Mouse (Mus musculus) liver, embryonic 16.5 days (tissue): ENCODE results near the gene Catsper4. TPM values are rescaled to one million over a fixed set of nuclear protein-coding genes. Genes with fewer than 3 reads are reported as not detected.
A peak's percentile ranks its signal among the peaks of the same experiment; 100 is the strongest.
"Not testable (repeated sequence)": the region's sequence is repeated elsewhere in the genome, so short reads cannot be mapped to it uniquely, and the experiment has no call there.

ENCODE experiments used
- ATAC-seq: fragments of 200-750 bp; cut with Nextera tagmentation; 2 replicates; pipeline ENCODE4 v1.8.0; 2017; ENCODE audit warnings: low read depth, mild to moderate bottlenecking, moderate number of reproducible peaks, moderate library complexity
- H3K27ac ChIP-seq: fragments of 300-500 bp; sonication (generic); 2 replicates; pipeline ENCODE4 v1.5.1; 2014; ENCODE audit warnings: mild to moderate bottlenecking, low read length
- H3K27me3 ChIP-seq: fragments of 300-500 bp; sonication (generic); 2 replicates; pipeline ENCODE4 v1.6.1; 2014; ENCODE audit warnings: low read depth, low read length, mixed read lengths; ENCODE audit not compliant: control insufficient read depth, insufficient read depth
- H3K36me3 ChIP-seq: fragments of 300-500 bp; sonication (generic); 2 replicates; pipeline ENCODE4 v1.6.1; 2014; ENCODE audit warnings: mild to moderate bottlenecking; ENCODE audit not compliant: control insufficient read depth, insufficient read depth
- H3K4me1 ChIP-seq: fragments of 300-500 bp; sonication (generic); 2 replicates; pipeline ENCODE4 v1.6.1; 2014; ENCODE audit warnings: low read depth, low read length, mixed read lengths; ENCODE audit not compliant: control insufficient read depth
- H3K4me2 ChIP-seq: fragments of 300-500 bp; sonication (generic); 2 replicates; pipeline ENCODE4 v1.6.1; 2014; ENCODE audit warnings: low read depth, low read length, mixed read lengths
- H3K4me3 ChIP-seq: fragments of 300-500 bp; sonication (generic); 2 replicates; pipeline ENCODE4 v1.5.1; 2014; ENCODE audit warnings: low read depth, mild to moderate bottlenecking, low read length
- H3K9ac ChIP-seq: fragments of 300-500 bp; sonication (generic); 2 replicates; pipeline ENCODE4 v1.6.1; 2014; ENCODE audit warnings: low read depth, low read length
- H3K9me3 ChIP-seq: fragments of 300-500 bp; sonication (generic); replicated peaks from 2 replicates; pipeline ENCODE4 v1.6.1; 2016; ENCODE audit warnings: low read length; ENCODE audit not compliant: control insufficient read depth
- WGBS: fragments of 180-500 bp; shearing (Covaris S2); extraction: QIAGEN DNeasy Blood & Tissue Kit; methylation state at CpG from one replicate; pipeline ENCODE4 v1.1.7; 2014; ENCODE audit not compliant: insufficient replicate concordance; 5-methylcytosine and 5-hydroxymethylcytosine counted together
- polyA plus RNA-seq: library from polyadenylated mRNA; unstranded; fragments of >200 nt; fragmentation: Nextera tagmentation; extraction: Ambion mirVana; gene quantifications from 2 replicates; pipeline ENCODE4 v1.2.1, GENCODE M21; 2015

The Catsper4 gene
- polyA plus RNA-seq = not detected in 2 replicates

- no peaks in the 10 kb centered on the region for H3K9me3 ChIP-seq
- no peak within 1 kb of the TSS for H3K9ac ChIP-seq
- no peak for ATAC-seq
- no peak within 1 kb of the TSS for H3K4me3 ChIP-seq
- WGBS = 63% methylated on average over 8 of the region's 8 CpGs
- no peaks in the 10 kb centered on the region for H3K27me3 ChIP-seq
- no peak within 1 kb of the TSS for H3K4me2 ChIP-seq
- no peaks in the 10 kb centered on the region for H3K36me3 ChIP-seq
- no peak within 1 kb of the TSS for H3K27ac ChIP-seq
- H3K4me1 ChIP-seq = no peaks in the 10 kb centered on the region
These were observed at the start of gene Catsper4 for GRCm38 (mm10) chr4:134227194-134227593. Gene Catsper4 (minus strand): TSS chr4:134227383.

DNA sequence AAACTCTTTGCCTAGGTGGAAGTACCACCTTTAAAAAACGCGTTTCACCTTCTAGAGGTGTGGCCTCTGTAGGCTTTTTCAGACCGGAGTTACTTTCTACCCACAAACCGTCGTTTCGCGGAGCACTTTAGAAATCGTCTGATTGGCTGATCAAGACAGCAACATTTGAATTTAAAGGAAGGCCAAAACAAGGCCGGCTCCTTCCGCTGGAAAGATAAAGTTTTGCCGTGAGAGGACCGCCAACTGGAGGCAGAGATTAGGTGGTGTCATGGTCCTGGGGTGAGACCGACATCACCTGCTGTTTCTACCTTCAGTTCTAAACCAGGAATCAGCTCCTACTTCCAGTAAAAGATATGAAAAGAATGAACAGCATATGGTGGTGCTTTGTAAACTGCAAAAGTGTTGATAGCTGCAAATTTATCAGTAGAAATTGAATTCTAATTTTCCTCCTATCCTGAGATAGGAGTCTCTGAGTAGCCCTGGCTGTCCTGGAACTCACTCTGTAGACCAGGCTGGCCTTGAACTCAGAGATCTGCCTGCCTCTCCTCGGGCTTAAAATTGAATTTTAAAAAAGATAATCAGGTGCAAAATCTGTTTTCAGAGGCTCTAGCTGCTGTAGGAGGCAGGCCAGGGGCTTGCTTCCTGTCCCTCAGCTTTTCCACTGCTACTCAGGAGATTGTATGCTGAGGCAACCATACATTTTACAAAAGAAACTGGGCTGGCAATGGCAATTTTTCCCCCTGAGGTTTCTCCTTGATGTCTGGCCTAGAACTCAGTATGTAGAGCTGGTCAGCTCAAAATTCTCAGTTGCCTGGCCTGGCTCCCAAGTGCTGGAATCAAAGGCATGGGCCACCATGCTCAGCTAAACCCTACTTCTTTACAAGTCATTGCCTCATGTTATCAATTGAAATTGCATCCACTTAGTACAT is 46.5 kb upstream of the Catsper4 start:
- Histone ChIP-seq H3K4me2 (peak overlapping the region; percentile 70), H3K9ac (peak overlapping the region; percentile 54), H3K4me3 (peak overlapping the region; percentile 44), H3K36me3 (peaks cover 20% of the 10 kb centered on the region), H3K27ac (peak overlapping the region; percentile 90), H3K9me3 (no peaks in the 10 kb centered on the region), H3K4me1 (peaks cover 20% of the 10 kb centered on the region), H3K27me3 (no peaks in the 10 kb centered on the region)
- WGBS = 1% methylated on average over 14 of the region's 14 CpGs
- peak; percentile 93 for ATAC-seq

DNA sequence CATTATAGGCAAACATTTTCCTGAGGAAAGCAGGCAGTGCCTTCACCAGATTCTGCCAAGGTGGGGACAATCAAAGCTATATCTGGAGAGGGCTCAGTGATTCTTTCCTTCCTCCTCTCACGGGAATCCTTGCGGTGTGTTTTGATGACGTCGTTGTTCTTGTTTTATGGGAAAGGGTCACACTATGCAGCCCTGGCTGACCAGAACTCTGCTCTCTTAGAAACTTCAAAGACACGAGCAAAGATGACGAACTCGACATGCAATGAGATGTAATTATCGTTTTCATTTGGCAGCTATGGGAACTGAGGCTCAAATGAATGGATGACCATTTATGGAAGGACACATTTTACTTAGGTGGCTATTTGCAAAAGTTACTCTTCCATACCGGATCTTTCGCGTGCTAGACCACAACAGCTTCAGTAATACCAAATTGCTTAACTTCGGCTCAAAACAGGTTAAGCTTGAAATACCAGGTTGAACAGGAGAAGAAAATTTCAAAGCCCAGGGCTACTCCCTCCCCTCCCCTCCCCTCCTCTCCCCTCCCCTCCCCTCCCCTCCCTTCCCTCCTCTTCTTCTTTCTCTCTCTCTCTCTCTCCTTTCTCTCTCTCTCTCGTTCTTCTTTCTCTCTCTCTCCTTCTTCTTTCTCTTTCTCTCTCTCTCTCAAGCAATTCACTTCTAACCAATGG is 45.7 kb upstream of the Catsper4 start:
- Histone ChIP-seq H3K36me3 (peaks cover 14% of the 10 kb centered on the region), H3K4me2 (peak overlapping the region; percentile 70), H3K27ac (peak overlapping the region; percentile 90), H3K4me1 (peaks cover 20% of the 10 kb centered on the region), H3K9me3 (no peaks in the 10 kb centered on the region), H3K27me3 (no peaks in the 10 kb centered on the region), H3K9ac (peak overlapping the region; percentile 54), H3K4me3 (peak overlapping the region; percentile 44)
- 13% methylated on average over 13 of the region's 13 CpGs for WGBS
- ATAC-seq = peak; percentile 51

GRCm38 (mm10) chr4:134271979-134272378 is 44.8 kb upstream of the Catsper4 start:
- Histone ChIP-seq H3K4me1 (peaks cover 20% of the 10 kb centered on the region), H3K9me3 (no peaks in the 10 kb centered on the region), H3K27ac (no peak overlapping the region), H3K27me3 (no peaks in the 10 kb centered on the region), H3K4me3 (no peak overlapping the region), H3K36me3 (peaks cover 8% of the 10 kb centered on the region), H3K9ac (no peak overlapping the region), H3K4me2 (no peak overlapping the region)
- WGBS = 63% methylated on average over 7 of the region's 7 CpGs
- ATAC-seq = no peak

- H3K36me3 ChIP-seq, H3K27ac ChIP-seq, H3K9ac ChIP-seq, H3K4me3 ChIP-seq, H3K9me3 ChIP-seq, H3K27me3 ChIP-seq, ATAC-seq, H3K4me2 ChIP-seq: not testable (repeated sequence)
- H3K4me1 ChIP-seq = peaks cover 20% of the 10 kb centered on the region
These were observed 42.4 kb upstream of the Catsper4 start for GRCm38 (mm10) chr4:134269622-134270021.

DNA sequence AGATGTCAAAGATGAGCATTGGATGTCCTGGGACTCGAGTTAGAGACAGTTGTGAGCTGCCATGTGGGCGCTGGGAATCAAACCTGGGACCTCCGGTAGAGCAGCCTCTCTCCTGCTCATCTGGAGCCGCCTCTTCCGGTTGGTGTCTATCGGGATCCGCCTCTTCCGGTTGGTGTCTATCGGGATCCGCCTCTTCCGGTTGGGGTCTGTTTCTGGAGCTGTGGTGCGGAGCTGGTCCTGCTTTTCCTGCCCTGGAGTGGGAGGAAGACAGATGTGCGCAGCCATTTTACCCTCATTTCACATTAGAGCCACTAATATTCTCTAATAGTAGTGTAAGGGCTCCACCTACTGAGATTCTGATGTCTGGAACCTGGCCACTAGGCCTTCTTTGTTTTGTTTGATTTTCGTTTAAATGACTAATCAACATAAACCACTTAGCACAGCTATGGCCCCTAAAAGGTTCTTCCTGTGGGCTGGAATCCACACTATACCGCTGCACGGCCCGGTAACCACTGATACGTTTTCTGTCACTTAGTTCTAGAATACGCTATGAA is 41.0 kb upstream of the Catsper4 start:
- no peak for ATAC-seq
- Histone ChIP-seq H3K27me3 (no peaks in the 10 kb centered on the region), H3K4me2 (no peak overlapping the region), H3K4me1 (peaks cover 10% of the 10 kb centered on the region), H3K27ac (no peak overlapping the region), H3K9ac (no peak overlapping the region), H3K4me3 (no peak overlapping the region), H3K36me3 (no peaks in the 10 kb centered on the region), H3K9me3 (no peaks in the 10 kb centered on the region; the same call in 1 of the 2 replicates)
- 66% methylated on average over 19 of the region's 19 CpGs for whole genome bisulfite sequencing

DNA sequence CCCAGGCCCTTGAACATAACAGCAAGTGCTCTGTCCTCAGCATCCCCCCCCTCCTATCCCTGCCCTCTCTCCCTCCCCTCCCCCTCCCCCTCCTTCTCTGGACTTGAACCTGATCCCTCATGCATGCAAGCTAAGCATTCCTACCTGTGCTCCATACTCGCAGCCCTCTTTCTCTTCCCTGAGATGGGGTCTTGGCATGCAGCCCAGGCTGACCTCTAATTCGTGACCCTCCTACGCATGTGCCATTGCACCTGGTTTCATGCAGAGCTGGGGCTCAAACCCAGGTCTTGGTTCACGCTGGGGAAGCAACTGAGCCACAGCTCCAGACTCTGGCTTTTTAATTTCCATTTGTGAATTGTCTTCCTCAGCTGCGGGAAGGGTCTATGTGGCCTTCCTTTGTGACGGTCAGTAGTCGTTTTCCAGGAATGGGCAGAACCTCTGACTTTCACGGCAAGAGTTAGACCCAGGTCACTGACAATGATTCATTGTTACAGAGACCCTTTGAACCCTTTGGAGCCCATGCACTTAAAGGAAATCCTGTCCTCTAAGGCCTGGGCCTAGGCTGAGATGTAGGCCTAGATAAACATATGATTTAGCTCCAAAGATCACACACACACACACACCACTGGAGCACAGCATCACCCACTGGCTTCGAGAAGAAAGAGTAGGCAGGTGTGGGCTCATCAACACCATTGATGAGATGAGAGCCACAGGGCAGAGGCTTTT is 38.8 kb upstream of the Catsper4 start:
- ATAC-seq = no peak
- H3K9ac ChIP-seq = no peak overlapping the region
- H3K36me3 ChIP-seq = no peaks in the 10 kb centered on the region
- no peak overlapping the region for H3K4me3 ChIP-seq
- H3K9me3 ChIP-seq = no peaks in the 10 kb centered on the region; the same call in 1 of the 2 replicates
- no peak overlapping the region for H3K27ac ChIP-seq
- WGBS = 51% methylated on average over 9 of the region's 9 CpGs
- H3K4me2 ChIP-seq = no peak overlapping the region
- H3K27me3 ChIP-seq = no peaks in the 10 kb centered on the region
- no peaks in the 10 kb centered on the region for H3K4me1 ChIP-seq

GRCm38 (mm10) chr4:134263191-134263590 is 36.0 kb upstream of the Catsper4 start:
- Histone ChIP-seq H3K27ac (no peak overlapping the region), H3K9me3 (no peaks in the 10 kb centered on the region; the same call in 1 of the 2 replicates), H3K36me3 (no peaks in the 10 kb centered on the region), H3K4me3 (no peak overlapping the region), H3K27me3 (no peaks in the 10 kb centered on the region), H3K4me2 (no peak overlapping the region), H3K9ac (no peak overlapping the region), H3K4me1 (no peaks in the 10 kb centered on the region)
- 39% methylated on average over 6 of the region's 6 CpGs for WGBS
- ATAC-seq = no peak
